Mouse (Mus musculus) bone marrow, adult 2 months (tissue): Measurements from ENCODE around the gene Tfcp2.

Source experiments
- CTCF ChIP-seq: fragments of 200-500 bp; IDR thresholded peaks from 2 replicates; pipeline ENCODE4 v1.5.1; 2011; ENCODE audit warnings: low read length, control low read depth; ENCODE audit not compliant: control insufficient read depth, insufficient read depth
- POLR2A ChIP-seq: fragments of 200-500 bp; IDR thresholded peaks from 2 replicates; pipeline ENCODE4 v1.6.1; 2011; ENCODE audit warnings: low read depth, mild to moderate bottlenecking, control low read depth, low read length, borderline replicate concordance; ENCODE audit not compliant: control insufficient read depth

DNA sequence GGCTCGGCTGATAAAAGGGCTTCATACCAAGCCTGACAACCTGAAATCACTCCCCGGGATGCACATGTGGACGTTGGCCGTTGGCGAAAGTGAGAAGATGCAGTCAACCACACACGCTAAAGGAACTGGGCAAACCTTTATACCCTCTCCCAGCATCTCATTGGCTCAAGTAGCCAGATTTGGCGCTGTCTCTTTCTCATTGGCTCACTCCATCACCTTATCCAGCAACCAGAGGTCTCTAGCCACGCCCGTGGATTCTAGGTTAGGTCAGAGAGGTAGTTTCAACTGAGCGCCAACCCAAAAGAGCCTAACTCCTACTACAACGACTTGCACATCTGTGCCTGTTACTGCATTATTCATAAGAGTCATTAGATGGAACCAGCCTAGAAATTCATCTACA, 99.3 kb downstream of the Tfcp2 start:
- TF ChIP-seq POLR2A (no peak), CTCF (no peak)
